Mouse (Mus musculus): ENCODE data around the gene Cntn4.

- TF ChIP-seq POLR2A (IDR thresholded peaks at IDR 0.05; ENCODE audit: control insufficient read depth, extremely low read depth, insufficient read depth, low read length, poor library complexity) (no peak), CTCF (IDR thresholded peaks at IDR 0.05; ENCODE audit: borderline replicate concordance, control insufficient read depth, extremely low read depth, insufficient read depth, low read length, poor library complexity) (no peak)
Observed at GRCm38 (mm10) chr6:106543500-106543899, 866.0 kb downstream of the Cntn4 start.

All from thymus, adult 2 months (tissue).